Mouse (Mus musculus) frontal cortex, postnatal 36 days (tissue): Measurements from ENCODE around the gene Plcb1.
A peak's percentile ranks its signal among the peaks of the same experiment; 100 is the strongest.
"Not testable (repeated sequence)": the region's sequence is repeated elsewhere in the genome, so short reads cannot be mapped to it uniquely, and the experiment has no call there.

Experiments
- DNase-seq, 2 experiments: peaks; one replicate each; pipeline ENCODE4 v3.0.0; 2022; ENCODE audit warnings: low spot score in 2 of 2

Plcb1 gene

DNA sequence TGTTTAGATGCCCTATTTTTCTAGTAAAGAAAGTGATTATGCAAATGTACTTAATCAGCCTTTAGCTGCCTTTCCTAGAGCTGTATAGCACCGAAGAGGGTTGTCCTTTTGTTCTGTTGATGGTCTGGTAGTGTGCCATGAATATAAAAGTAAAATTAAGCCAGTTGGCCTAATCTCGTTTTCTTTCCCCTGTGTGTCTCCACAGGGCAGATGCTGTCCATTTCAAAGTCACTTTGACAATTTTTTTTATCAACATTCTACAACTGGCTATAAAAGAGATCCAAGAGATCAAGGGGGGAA is 520.6 kb downstream of the Plcb1 start:
- DNase-seq, result no peak

- no peak for DNase-seq
Measured at GRCm38 (mm10) chr2:135307787-135308186, 521.9 kb downstream of the Plcb1 start.

GRCm38 (mm10) chr2:135315980-135316379 is 530.1 kb downstream of the Plcb1 start:
- no peak for DNase-seq

GRCm38 (mm10) chr2:135318136-135318535 is 532.3 kb downstream of the Plcb1 start:
- DNase-seq, result no peak

DNA sequence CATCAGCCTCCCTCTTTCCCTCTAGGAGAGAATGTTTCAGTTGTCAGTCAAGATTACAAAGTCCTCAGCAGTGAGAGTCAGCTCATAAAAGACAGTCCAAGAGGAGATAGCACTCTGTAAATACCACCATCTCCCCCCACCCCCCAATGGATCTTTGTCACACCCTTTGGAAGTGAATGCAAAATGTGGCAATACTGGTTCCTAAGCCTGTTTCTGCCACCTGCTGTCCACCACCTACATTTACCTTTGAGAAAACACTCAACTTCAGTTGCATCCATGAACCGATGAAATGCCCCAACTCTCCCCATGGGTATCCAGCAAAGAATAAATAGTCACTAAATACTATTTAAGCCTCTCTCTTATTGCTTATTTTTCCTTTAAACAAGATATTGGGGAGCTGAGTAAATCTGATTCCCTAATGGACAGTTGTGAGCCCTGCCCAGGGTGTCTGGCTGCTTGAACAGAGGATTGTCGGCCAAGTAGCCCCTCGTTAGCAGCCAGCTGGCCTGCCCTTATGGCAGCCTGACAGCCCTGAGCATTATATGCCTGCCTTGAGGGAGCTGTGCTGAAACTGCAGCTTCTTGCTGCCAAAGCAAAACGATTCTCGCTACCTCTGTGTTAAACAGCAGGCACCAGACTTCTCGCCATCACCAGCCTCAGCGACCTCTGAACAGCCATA is 537.5 kb downstream of the Plcb1 start:
- DNase-seq, result no peak

- DNase-seq, result peak; percentile 71 to 82
Measured at GRCm38 (mm10) chr2:135323955-135324302, 538.1 kb downstream of the Plcb1 start.

- DNase-seq, result peak in 1 of 2 experiments; percentile 33
Measured at GRCm38 (mm10) chr2:135328756-135329155, 542.9 kb downstream of the Plcb1 start.

DNA sequence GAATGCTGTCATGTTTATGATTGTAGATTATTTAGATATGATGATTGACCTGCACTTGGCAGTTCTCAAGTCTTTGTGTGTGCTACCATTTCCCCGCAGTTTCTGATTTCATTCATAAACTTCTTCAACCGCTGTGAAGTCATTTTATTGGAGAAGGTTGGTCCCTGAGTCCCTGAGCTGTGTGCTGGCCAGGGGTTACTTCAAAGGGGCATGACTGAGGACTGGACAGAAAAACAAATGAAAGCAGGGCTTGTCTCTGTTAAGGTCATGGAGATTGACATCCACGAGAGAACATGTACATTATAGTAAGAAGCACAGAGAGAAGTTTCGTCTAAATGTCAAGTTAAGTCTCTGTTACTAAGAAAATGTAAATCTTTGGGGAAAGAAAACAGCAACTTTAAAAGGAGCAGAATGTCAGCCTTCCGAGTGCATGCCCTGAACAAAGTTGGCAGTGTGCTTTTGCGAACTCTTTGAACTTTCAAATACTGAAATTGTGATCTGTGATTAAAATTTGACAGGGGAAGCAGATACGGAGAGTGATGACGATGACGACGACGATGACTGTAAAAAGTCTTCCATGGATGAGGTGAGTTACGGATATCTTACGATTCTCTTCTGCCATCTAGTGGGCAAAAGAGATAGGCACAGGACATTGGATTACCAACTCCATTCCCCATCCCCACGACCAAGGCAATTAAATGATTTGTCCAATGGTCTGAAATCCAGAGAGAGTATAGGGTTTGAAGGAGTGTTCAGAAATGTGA is 544.1 kb downstream of the Plcb1 start:
- peak; percentile 35 to 78 for DNase-seq

GRCm38 (mm10) chr2:135331868-135332267 is 546.0 kb downstream of the Plcb1 start:
- DNase-seq, result no peak

GRCm38 (mm10) chr2:135356311-135356710 is 570.4 kb downstream of the Plcb1 start:
- DNase-seq, result no peak

- peak; percentile 12 to 64 for DNase-seq
Measured at GRCm38 (mm10) chr2:135361798-135362197, 575.9 kb downstream of the Plcb1 start.

GRCm38 (mm10) chr2:135362948-135363347 is 577.1 kb downstream of the Plcb1 start:
- no peak for DNase-seq

GRCm38 (mm10) chr2:135370259-135370835 is 584.5 kb downstream of the Plcb1 start:
- no peak for DNase-seq

- not testable (repeated sequence) for DNase-seq
Measured at GRCm38 (mm10) chr2:135380796-135381195, 594.9 kb downstream of the Plcb1 start.

DNA sequence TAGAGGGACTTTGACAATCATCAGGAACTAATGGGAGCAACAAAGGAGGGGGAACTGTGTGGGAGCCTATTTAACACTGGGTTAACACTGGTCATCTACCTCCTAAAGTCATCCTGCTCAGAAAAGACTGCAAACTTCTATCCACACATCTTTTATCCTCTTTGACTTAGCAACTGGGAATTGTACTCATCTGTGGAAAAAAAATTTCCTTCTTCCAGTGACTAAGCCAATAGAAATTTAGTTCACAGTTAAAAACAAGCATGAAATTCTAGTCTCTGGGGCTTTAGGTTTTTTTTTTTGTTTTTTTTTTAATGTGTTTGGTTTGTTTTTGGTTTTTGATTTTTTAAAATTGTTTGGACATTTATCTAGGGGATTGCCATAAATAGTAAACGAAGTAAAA is 595.5 kb downstream of the Plcb1 start:
- DNase-seq, result no peak

- DNase-seq, result peak; percentile 8 to 40
Measured at GRCm38 (mm10) chr2:135387990-135388389, 602.1 kb downstream of the Plcb1 start.

DNA sequence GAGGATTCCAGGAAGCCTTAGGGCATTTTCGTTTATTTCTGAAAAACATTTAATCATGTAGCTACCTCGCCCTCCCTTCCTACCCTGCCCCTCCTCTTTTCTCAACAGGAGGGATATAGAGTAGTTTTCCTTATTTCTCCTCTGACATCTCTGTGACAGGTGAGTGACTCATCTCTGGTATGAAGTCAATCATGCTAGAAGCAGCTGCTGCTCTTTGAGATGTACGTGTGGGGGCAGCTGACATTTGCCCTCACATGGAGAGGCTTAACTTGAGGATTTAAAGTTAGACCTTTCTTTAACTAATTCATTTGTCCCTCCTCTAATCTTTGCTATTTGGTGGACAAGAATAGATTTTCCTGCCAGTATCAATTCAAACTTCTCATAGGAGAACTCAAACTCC is 608.8 kb downstream of the Plcb1 start:
- DNase-seq, result no peak

DNA sequence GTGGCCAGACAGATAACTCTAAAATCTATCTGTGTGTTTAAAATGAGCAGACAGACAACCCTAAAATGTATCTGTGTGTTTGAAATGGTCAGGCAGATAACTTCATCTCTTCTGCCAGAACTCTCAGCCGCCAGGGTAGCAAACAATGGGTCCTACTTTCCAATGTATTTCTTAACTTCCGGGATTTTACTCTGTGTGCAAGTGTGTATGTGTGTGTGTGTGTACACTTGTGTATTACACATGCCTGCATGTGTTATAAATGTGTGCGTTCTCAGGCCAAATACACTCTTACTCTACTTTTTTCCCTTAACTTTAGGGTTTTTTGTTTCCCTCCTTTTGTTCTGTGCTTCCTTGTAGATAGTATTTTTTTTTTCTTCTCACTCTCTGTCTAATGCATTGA is 610.5 kb downstream of the Plcb1 start:
- DNase-seq, result no peak

DNA sequence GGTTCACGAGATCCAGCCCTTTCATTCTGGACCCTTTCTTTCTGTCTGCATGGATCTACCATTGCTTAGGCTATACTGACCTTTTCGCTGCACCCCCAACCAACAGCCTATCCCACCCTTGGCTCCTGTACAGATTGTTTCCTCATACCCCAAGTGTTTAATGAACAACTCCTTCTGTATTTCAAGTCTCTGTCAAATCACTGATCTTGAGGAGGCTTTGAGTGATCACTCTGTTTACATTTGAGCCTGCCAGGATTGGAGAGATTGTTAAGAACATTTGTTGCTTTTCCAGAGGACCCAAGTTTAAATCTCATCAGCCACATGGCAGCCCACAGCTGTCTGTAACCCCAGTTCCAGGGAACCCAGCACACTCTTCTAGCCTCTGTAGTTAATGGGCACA is 612.1 kb downstream of the Plcb1 start:
- DNase-seq, result no peak

DNA sequence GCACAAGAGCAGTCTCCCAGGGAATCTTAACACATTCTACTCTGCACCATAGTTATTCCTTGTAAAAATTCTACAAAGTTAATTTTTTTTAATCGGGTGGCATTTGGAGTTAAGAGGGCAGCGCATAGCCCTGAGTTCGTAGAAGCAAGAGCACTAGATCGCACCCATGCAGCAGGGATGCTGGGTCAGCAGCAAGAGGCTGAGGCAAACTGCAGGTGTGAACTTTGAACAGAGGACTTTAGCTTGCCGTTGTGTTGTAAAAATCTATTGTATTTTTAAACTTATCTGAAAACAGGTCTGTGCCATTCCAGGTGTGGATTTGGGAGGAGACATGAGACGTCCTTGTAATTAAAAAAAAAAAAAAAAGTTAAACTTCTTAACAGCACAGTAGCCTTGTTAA is 613.9 kb downstream of the Plcb1 start:
- DNase-seq, result no peak

DNA sequence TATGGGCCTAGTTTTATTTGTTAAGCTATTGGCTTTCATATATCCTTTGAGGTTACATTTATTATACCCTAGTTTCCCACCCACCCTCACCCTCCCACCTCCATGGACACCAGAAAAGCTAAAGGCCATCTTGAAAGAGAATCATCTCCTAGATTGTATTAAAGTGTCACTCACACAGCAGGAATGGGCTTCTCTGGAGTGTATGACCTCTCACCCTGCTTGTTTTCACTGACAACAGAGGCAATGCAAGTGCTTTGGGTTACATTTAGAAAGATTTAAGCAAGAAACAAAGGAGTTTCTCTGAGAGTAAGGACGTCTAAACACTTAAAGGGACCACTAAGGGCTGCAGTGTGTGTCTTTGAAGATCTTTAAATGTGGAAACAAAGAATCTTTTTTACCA is 617.0 kb downstream of the Plcb1 start:
- no peak for DNase-seq

- DNase-seq, result no peak
Measured at GRCm38 (mm10) chr2:135403344-135403743, 617.5 kb downstream of the Plcb1 start.

DNA sequence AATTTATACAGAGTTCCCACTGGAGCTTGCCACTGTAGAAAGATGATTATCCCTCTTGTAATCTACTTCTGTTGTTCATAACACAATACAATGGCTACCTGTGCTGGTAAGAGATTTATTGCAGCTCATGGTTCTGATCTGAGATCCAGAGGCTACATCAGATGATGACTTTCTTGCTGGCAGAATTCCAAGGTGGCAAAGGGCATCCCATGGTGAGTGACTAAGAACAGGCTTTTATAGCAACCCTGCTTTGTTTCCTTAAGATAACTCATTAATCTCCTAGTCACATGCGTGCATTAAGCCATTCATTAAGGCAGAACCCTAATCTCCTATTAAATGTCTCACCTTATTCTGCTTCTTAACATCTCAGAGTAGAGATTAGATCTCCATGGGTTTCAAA is 618.2 kb downstream of the Plcb1 start:
- no peak for DNase-seq
